ENCODE assay signal across 26 mouse cellular contexts in genomic region chr16:32389841-32390240, GRCm38 (mm10). TPM values are rescaled to one million over a fixed set of nuclear protein-coding genes. Genes with fewer than 3 reads are reported as not detected.
"Had no signal": no experiment of that assay in that cellular context is flagged by ENCODE, and none has a peak within 500 bp of the region (broad histone marks: within the 10 kb centered on the region; RNA-seq: fewer than 3 reads in every experiment).

No protein-coding gene starts in this region.

- H3K4me1 ChIP-seq: midbrain, embryonic 10.5 days; midbrain, embryonic 12.5 days; neural tube, embryonic 13.5 days; neural tube, embryonic 15.5 days had no signal

- H3K9me3 ChIP-seq: midbrain, embryonic 10.5 days; midbrain, embryonic 12.5 days; neural tube, embryonic 13.5 days; neural tube, embryonic 15.5 days had no signal

- ATAC-seq: midbrain, embryonic 16.5 days had no signal

- H3K27ac ChIP-seq: midbrain, embryonic 10.5 days; midbrain, embryonic 12.5 days; neural tube, embryonic 13.5 days; neural tube, embryonic 15.5 days had no signal

- H3K4me2 ChIP-seq: lung, embryonic 14.5 days; midbrain, embryonic 12.5 days; neural tube, embryonic 13.5 days; neural tube, embryonic 15.5 days had no signal

- H3K4me3 ChIP-seq: midbrain, embryonic 10.5 days; midbrain, embryonic 12.5 days; myocyte; neural tube, embryonic 13.5 days; neural tube, embryonic 15.5 days had no signal

- H3K27me3 ChIP-seq: midbrain, embryonic 12.5 days; neural tube, embryonic 13.5 days; neural tube, embryonic 15.5 days had no signal

- H3K9ac ChIP-seq: lung, embryonic 14.5 days; midbrain, embryonic 12.5 days; neural tube, embryonic 13.5 days; neural tube, embryonic 15.5 days had no signal

- DNase-seq: lung, adult 18-20 months; lung, embryonic 14.5 days; lung, postnatal 10 days; lung, postnatal 4 days; midbrain, embryonic 14.5 days; retina, postnatal 1 day; right cerebral cortex, adult 18-20 months; right cerebral cortex, postnatal 25 days; right cerebral cortex, postnatal 4 days; spleen, adult 18-20 months; thymus, adult 18-20 months; thymus, postnatal 14 days; thymus, postnatal 36 days had no signal

RNA-seq across cellular contexts. Expression of gene Tm4sf19, which starts 10.5 kb away (rescaled TPM):
- total RNA-seq: megakaryocyte, adult 5-6 weeks; megakaryocyte-erythroid progenitor cell, adult 5-6 weeks had no signal
- polyA plus RNA-seq: lung, embryonic 14.5 days; lung, embryonic 16.5 days; midbrain, embryonic 10.5 days; midbrain, embryonic 12.5 days; midbrain, embryonic 14.5 days; midbrain, embryonic 16.5 days; neural tube, embryonic 11.5 days; neural tube, embryonic 13.5 days; neural tube, embryonic 15.5 days; stomach, embryonic 14.5 days; stomach, embryonic 16.5 days; thymus, postnatal 0 days had no signal
